Mouse (Mus musculus) liver, adult (tissue): ENCODE data around the gene Slc39a5.
A peak's percentile ranks its signal among the peaks of the same experiment; 100 is the strongest.

Experiments used
- GATA4 ChIP-seq: IDR thresholded peaks from 2 replicates; pipeline ENCODE4 v1.6.1; 2014; ENCODE audit warnings: mild to moderate bottlenecking, low read length; ENCODE audit not compliant: insufficient replicate concordance

Slc39a5 gene

DNA sequence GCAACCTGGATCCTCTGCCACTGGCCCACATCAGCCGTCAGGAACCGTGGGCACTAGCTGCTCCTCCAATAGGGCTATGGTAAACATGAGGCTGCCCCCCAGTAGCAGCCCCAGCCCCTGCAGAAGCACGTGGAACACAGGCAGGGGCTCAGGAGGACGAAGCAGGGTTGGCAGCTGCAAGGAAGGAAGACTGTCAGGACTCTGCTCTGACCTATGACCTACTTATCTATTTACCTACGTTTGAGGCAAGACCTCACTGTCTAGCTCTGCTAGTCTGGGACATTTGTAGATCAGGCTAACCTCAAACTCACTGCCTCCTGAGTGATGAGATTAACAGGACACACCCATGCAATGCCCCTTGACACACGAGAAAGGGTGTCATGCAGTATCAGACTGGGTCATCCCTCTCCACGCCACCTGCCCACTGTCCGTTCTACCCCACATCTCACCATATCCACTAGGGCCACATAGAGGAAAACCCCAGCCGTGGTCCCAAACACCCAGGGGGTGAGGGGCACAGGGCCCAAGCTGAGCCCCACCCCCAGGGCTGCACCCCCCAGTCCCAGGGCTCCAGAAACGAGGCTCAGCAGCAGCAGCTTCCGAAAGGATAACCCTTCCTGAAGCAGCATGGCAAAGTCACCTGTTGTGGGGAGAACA lies 4.9 kb downstream of the Slc39a5 start:
- no peak for TF ChIP-seq GATA4

DNA sequence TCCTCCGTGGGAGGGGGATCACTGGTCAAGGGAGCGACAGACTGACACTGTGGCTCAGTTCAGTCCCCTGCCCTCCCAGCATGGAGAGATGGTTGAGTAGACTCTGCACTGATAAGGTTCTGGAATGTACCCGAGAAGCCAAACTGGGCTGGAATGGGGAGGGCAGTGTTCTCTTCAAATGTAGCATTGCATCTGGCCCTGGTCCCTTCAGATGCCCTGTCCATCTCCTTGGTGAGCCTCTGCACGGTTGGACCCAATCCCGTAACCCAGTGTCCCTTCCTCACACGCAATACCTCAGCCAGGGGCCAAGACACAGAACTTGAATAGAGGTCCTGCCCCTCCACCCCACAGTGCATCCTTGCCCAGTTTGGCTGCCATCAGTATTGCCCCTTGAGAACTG lies 9.2 kb downstream of the Slc39a5 start:
- TF ChIP-seq GATA4: no peak

DNA sequence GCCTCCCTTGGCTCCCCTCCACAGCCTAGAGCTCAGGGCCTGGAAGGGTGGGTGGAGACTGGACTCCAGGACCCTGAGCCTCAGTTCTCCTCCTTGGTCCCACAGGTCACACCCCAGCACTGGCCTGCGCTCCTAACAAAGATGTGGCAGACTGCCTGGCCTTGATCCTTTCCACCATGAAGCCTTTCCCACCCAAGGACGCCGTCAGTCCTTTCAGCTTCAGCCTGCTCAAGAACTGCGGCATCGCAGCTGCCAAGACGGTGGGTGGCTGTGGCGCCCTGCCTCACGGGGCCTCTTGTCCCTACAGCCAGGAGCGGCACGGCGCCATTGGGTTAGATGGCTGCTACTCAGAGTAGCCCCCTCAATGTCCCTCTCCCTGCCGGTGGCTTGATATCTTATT lies 10.7 kb downstream of the Slc39a5 start:
- no peak for TF ChIP-seq GATA4

DNA sequence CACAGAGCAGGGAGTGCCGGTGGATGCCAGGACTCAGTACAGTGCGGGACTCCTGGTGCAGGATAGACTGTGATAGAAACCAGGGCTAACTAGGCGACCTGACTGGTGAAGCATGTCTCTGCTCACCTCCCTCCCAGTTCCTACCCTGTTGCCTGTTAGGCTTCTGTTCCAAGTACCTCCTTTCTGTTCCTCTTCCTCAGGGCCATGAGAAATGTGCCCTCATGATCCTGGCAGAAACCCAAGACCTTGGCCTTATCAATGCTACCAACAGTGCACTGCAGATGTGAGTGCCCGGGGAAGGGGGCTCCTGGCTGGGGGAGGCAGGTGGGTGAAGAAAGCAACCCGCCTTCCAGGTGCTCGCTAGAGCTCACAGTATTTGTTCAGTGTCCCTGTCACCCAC lies 11.5 kb downstream of the Slc39a5 start:
- TF ChIP-seq GATA4: no peak

DNA sequence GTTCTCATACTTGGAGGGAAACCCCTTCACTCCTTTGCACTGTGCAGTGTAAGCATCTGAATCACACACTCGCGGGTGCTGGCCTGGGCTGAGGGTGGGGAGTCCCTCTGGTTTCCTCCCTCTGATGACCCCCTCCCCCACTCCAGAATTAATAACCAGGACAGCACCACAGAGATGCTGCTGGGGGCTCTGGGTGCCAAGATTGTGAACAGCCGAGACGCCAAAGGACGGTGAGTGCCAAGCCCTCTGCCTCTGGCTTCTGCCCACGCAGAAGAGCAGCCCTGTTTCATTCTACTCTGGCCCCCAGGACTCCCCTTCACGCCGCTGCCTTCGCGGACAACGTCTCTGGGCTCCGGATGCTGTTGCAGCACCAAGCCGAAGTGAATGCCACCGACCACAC lies 12.1 kb downstream of the Slc39a5 start:
- TF ChIP-seq GATA4: no peak

DNA sequence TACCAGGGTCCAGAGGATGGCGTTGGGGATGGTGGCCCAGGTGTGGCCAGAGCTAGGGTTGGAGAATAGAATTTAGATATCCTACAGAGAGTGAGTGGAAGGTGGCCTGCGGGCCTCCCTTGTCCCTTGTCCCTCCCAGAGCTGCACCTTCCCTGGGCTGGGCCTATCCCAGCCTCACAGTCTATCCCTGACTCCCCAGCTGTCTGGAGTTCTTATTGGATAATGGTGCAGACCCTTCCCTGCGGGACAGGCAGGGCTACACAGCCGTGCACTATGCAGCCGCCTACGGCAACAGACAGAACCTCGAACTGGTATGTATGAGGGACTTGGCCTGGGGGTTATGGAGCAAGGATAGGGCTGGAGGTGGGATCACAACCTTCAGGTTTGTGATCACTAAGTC lies 15.1 kb downstream of the Slc39a5 start:
- no peak for TF ChIP-seq GATA4

DNA sequence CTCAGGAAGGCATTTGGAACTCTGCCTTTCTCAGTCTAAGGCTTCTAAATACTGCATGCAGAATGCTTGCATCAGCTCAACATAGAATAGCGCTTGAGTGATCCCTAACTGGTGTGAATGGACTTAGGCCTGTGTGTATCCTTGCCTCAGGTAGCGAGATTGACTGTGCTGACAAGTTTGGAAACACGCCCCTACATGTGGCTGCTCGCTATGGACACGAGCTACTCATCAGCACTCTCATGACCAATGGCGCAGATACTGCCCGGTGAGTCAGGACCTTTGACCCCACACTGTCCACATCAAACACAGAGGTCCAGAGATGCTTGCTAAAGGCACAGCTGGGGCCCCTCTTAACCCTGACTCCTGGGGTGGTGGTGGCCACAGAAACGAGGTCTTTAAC lies 18.5 kb downstream of the Slc39a5 start:
- no peak for TF ChIP-seq GATA4

DNA sequence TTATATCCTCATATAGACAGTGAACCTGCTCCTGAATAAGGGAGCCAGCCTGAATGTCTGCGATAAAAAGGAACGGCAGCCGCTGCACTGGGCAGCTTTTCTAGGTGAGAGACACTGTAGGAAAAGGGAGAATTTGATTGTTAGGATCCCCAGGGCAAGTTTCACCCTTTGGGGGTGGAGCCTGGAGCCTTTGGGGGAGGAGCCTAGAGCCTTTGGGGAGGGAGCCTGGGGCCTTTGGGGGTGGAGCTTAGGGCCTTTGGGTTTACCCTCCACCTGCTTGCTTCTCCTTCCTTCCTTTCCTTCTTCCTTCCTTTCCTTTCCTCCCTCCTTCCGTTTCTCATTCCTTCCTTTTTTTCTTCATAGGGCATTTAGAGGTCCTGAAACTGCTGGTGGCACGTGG lies 20.5 kb downstream of the Slc39a5 start:
- no peak for TF ChIP-seq GATA4

DNA sequence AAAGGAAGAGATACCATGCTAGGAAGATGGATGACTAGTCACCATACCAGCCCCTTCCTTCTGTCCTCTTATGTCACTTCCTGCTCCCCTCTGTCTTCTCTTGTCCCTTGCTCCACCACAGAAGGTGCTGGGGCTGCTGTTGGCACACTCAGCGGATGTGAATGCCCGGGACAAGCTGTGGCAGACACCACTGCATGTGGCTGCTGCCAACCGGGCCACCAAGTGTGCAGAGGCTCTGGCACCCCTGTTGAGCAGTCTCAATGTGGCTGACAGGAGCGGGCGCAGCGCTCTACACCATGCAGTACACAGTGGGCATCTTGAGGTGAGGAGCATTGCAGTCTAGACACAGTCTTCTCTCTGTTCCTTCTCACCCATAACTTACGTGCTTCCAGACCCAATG lies 21.8 kb downstream of the Slc39a5 start:
- no peak for TF ChIP-seq GATA4

DNA sequence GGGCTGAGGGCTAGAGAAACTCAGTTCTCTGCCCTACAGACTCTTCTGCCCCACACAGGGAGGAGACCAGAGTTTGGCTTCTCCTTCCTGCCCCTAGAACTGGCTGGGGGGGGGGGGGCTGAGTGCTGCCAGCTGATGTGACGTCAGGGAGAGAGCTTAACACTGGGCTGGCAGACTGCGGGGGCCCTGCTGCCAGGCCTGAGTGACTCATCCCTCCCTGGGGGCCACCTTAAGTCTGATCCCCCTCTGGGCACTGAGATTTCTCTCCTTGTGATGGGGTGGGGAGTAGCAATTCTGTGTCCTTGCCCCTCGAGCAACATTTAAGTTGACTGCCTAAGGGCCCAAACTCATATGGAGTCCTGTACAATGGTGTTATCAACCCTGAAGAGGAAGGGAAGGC lies 22.6 kb downstream of the Slc39a5 start:
- no peak for TF ChIP-seq GATA4

DNA sequence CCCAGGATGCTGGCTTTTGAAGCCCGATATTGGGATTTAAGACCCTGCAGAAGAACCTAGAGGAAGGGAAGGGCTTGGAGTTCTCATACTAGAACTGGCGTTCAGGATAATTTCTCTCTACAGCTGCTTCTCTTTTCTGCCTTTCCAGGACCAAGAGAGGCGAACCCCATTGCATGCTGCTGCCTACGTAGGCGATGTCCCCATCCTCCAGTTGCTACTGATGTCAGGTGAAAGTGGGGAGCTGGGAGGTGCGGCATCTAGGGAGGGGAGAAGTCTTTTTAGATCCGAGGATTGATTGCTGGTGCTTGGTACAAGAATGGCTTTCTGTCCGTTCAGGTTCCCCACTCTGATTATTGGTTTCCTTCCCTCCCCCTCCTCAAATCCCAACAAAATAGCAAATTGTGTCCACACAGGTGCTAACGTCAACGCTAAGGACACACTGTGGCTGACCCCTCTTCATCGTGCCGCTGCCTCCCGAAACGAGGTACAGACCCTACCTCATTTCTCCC lies 23.0 kb downstream of the Slc39a5 start:
- no peak for TF ChIP-seq GATA4

DNA sequence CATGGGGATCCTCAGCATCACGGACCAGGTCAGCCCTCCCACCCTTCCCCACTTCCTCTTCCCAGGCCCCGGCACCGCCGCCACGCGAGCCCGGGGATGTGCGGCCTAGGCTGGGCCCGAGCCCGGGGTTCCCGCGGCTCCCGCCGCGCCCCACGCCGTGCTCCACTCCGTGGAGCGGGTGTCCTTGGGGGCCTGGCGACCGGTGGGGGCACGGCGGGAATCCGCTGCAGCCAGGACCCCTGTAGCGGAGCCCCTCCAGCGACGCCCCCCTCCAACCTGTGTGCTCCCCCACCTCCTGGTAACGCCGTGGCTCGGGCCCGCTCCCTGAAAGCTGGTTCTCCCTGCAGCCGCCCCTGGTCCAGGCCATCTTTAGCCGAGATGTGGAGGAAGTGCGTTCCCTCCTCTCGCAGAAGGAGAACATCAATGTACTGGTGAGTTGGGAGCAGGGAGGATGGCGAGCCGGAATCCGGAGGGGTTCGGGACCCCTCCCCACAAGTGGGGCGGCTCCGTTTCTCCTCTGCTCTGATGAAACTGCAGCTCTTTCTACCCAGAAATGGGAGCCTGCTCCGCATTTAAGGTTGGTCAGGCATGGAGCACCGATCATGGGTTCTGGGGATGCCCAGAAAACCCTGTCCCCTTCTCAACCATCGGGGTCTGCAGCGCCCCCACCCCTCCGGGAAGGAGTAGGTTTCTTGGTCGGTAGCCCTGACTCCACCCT lies 23.6 kb downstream of the Slc39a5 start:
- TF ChIP-seq GATA4: no peak

DNA sequence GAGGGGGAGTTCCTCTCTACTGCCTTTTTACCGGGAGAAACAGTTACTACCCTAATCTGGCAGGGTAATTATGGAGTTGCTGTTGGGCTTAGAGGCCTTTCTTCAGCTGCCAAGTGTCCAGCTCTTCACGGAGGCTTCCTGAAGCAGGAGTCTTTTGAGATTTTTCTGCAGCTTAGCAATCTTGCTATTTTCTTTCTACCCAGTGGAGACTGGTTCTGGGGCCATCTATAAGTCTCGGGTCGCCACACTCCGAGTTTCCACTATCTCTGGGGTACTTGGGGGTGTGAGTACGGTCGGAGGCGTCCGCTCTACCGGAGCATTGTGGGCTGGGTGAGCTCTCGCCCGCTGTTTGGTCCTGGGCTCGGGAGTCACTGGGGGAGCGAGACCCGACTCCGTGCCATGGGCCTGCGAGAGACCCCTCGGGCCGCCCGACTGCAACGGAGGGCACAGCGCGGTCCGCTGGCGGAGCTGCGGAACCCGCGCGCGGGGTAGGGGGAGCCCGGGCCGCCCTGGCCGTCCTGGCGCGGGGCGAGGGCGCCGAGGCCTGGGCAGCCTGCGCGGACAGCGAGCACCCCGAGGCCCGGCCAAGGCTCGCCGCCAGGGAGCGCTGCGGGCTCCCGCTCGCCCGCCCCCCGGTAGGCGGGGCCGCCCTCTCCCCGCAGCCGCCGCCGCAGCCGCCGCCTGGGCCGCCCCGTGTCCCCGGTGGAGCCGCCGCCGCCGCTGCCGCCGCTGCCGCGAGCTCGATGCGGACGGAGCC lies 24.4 kb downstream of the Slc39a5 start, which contains the start of gene Ankrd52:
Gene Ankrd52 (plus strand): TSS at position 661 of the 757 bp plus-strand sequence.
- TF ChIP-seq GATA4: no peak

DNA sequence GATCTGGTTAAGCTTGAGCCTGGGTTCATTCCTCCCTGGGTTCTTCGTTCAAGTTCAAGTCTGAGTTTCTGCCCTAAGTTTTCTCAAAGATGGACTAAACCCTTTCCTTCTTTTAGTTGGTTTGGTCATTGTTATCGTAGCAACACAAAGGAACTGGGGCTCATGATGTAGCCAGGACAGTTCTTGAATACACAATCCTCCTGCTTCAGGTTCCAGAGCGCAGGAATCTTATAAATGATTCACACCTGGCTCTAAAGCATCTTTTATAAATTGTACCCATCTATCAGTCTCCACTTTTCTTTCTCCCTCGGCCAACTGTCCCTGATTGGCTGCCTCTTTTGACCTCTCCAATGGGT lies 25.0 kb downstream of the Slc39a5 start:
- TF ChIP-seq GATA4: no peak

DNA sequence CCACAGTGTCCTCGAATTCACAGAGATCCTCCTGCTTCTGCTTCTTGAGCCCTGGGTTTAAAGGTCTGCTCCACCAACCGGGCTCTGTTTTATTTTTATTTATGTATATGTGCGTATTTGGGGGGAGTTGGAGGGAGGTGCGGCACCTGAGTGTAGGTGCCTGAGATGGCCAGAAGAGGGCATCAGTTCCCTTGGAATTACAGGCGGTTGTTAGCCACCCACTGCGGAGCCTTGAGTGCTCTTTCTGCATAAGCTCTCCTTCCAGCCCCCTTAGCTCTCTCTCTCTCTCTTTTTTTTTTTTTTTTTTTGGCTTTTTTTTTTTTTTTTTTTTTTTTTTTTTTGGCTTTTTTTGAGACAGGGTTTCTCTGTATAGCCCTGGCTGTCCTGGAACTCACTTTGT lies 26.6 kb downstream of the Slc39a5 start:
- no peak for TF ChIP-seq GATA4

DNA sequence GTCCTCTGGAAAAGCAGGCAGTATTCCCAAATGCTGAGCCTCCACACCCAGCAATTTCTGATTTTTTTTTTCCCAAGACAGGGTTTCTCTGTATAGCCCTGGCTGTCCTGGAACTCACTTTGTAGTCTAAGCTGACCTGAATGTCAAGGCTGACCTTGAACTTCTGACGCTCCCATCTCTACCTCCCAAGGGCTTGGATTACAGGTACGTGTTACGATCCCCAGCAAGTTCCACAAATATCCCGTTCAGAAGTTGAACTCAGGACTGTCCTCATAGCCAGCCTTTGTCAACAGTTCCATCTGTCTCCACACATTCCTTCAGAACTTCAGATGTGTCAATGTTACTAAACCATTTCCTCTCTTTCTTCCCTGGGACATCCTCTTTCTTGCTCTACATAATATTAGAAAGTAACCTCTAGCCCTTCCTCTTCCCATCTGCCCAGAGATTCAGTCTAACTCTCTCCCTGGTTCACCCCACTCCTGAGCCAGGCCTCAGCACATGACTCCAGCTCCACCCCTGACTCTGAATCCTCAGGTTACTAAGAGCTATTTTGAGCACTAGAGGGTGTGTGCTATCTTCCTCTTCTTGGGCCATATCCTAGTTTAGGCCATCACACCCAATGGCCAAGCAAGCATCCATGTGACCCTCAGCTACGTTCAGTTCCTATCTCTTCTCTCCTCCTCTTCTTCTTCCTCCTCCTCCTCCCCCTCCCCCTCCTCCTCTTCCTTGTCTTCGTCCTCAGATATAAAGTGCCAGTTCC lies 27.9 kb downstream of the Slc39a5 start:
- peak; percentile 33; the same call in 1 of the 2 replicates for TF ChIP-seq GATA4

DNA sequence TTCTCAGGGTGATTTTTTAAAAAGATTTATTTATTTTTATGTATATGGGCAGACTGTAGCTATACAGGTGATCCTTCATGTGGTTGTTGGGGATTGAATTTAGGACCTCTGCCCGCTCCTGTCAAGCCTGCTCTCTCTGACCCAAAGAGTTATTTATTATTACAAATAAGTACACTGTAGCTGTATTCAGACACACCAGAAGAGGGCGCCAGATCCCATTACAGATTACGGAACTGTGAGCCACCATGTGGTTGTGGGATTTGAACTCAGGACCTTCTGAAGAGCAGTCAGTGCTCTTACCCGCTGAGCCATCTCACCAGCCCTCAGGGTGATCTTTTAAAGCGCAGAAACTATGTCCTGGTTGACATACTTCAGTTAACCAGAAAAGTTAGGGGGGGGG lies 28.9 kb downstream of the Slc39a5 start:
- no peak for TF ChIP-seq GATA4
